Mouse (Mus musculus) B cell, adult 62 days (primary cell): ENCODE measurements around the gene Atpif1. TPM values are rescaled to one million over a fixed set of nuclear protein-coding genes. Genes with fewer than 3 reads are reported as not detected.

Source experiments
- total RNA-seq: library from RNA; stranded (reverse); gene quantifications from 4 replicates; pipeline ENCODE4 v1.2.4, GENCODE M21; 2023

The Atpif1 gene
- total RNA-seq = 55.2 to 65.4 TPM (median 56.6 TPM) in 4 replicates

GRCm38 (mm10) chr4:132532981-132533916 lies at the start of gene Atpif1:
TSS of gene Atpif1 (minus strand) at chr4:132533659.

GRCm38 (mm10) chr4:132563965-132564364 lies 30.5 kb upstream of the Atpif1 start, which contains the start of gene Ptafr:
TSS of gene Ptafr (plus strand) at chr4:132564067.

GRCm38 (mm10) chr4:132535406-132536121 lies 2.1 kb upstream of the Atpif1 start, which contains the start of gene Dnajc8:
TSS of gene Dnajc8 (plus strand) at chr4:132535550.

GRCm38 (mm10) chr4:132510352-132510798 lies 23.1 kb downstream of the Atpif1 start, which contains the start of gene Sesn2:
TSS of gene Sesn2 (minus strand) at chr4:132510501.

Other genes starting within 250 kb of the Atpif1 start
- not detected in 4 replicates for gene Rab42, start 230.3 kb downstream of the Atpif1 start, total RNA-seq
- 32.7 to 41.4 TPM (median 35.7 TPM) in 4 replicates for gene Trnau1ap, start 204.1 kb downstream of the Atpif1 start, total RNA-seq
- gene Rcc1, start 180.1 kb downstream of the Atpif1 start, total RNA-seq = 14.4 to 22.8 TPM (median 19.2 TPM) in 4 replicates
- 26.5 to 32.2 TPM (median 30.3 TPM) in 4 replicates for gene Phactr4, start 111.2 kb downstream of the Atpif1 start, total RNA-seq
- 5.9 to 9.8 TPM (median 7.9 TPM) in 4 replicates for gene Med18, start 69.7 kb downstream of the Atpif1 start, total RNA-seq
- gene Sesn2, start 23.2 kb downstream of the Atpif1 start, total RNA-seq = 14.1 to 17.0 TPM (median 15.1 TPM) in 4 replicates
- 92.2 to 111 TPM (median 104 TPM) in 4 replicates for gene Dnajc8, start 1.9 kb upstream of the Atpif1 start, total RNA-seq
- 1.0 to 1.8 TPM (median 1.1 TPM) in 4 replicates for gene Ptafr, start 30.4 kb upstream of the Atpif1 start, total RNA-seq
- gene Eya3, start 105.3 kb upstream of the Atpif1 start, total RNA-seq = 30.6 to 39.6 TPM (median 35.5 TPM) in 4 replicates
- gene Xkr8, start 198.9 kb upstream of the Atpif1 start, total RNA-seq = 1.3 to 2.7 TPM (median 2.6 TPM) in 4 replicates
- gene Smpdl3b, start 223.6 kb upstream of the Atpif1 start, total RNA-seq = 0.29 TPM in 1 of 4 replicates, not detected in the others
- 40.5 to 47.5 TPM (median 45.2 TPM) in 4 replicates for gene Rpa2, start 234.7 kb upstream of the Atpif1 start, total RNA-seq